Mouse (Mus musculus) T-helper 2 cell (primary cell): ENCODE data around the gene Plxnb1.

Experiments used
- in situ Hi-C: fragments of 300-600 bp; cut with MboI, MseI; formaldehyde crosslinking; loops from one replicate; pipeline ENCODE4 v1.15.1; 2025; ENCODE audit warnings: high pct_unique_total_duplicates

The Plxnb1 gene

GRCm38 (mm10) chr9:109095137-109095982 is at the start of gene Plxnb1:
Gene Plxnb1, plus strand, starts transcription at chr9:109095389.
- in situ Hi-C loops: no loop called here

- in situ Hi-C loops: no loop called here
These were observed 48.9 kb upstream of the Plxnb1 start for GRCm38 (mm10) chr9:109046306-109046705.

- in situ Hi-C loops: no loop called here
These were observed 45.9 kb upstream of the Plxnb1 start for GRCm38 (mm10) chr9:109049316-109049715.

- in situ Hi-C loops: loop anchor here (5.0 to 25.0 kb wide), 2 partner anchors 483 to 1513 kb away; partner anchors contain the start of genes Cyb561d2, Dalrd3, Ndufaf3 and Nprl2
These were observed 45.1 kb upstream of the Plxnb1 start for GRCm38 (mm10) chr9:109049996-109050673.

GRCm38 (mm10) chr9:109050674-109050997 is 44.6 kb upstream of the Plxnb1 start:
- in situ Hi-C loops: loop anchor here (5.0 to 25.0 kb wide), 2 partner anchors 483 to 1513 kb away; partner anchors contain the start of genes Cyb561d2, Dalrd3, Ndufaf3 and Nprl2

- in situ Hi-C loops: loop anchor here (5.0 to 25.0 kb wide), 2 partner anchors 484 to 1514 kb away; partner anchors contain the start of genes Cyb561d2, Dalrd3, Ndufaf3 and Nprl2
These were observed 44.1 kb upstream of the Plxnb1 start for GRCm38 (mm10) chr9:109051011-109051501.

- in situ Hi-C loops: loop anchor here (5.0 to 25.0 kb wide), 2 partner anchors 485 to 1515 kb away; partner anchors contain the start of genes Cyb561d2, Dalrd3, Ndufaf3 and Nprl2
These were observed 43.3 kb upstream of the Plxnb1 start for GRCm38 (mm10) chr9:109051651-109052489.

GRCm38 (mm10) chr9:109052490-109053260 is 42.5 kb upstream of the Plxnb1 start:
- in situ Hi-C loops: loop anchor here (5.0 to 25.0 kb wide), 2 partner anchors 485 to 1515 kb away; partner anchors contain the start of genes Cyb561d2, Dalrd3, Ndufaf3 and Nprl2

- in situ Hi-C loops: loop anchor here (5.0 to 25.0 kb wide), 2 partner anchors 486 to 1516 kb away; partner anchors contain the start of genes Cyb561d2, Dalrd3, Ndufaf3 and Nprl2
These were observed 41.8 kb upstream of the Plxnb1 start for GRCm38 (mm10) chr9:109053366-109053765.

GRCm38 (mm10) chr9:109053851-109054250 is 41.3 kb upstream of the Plxnb1 start:
- in situ Hi-C loops: loop anchor here (5.0 to 25.0 kb wide), 2 partner anchors 487 to 1517 kb away; partner anchors contain the start of genes Cyb561d2, Dalrd3, Ndufaf3 and Nprl2

- in situ Hi-C loops: loop anchor here (5.0 to 25.0 kb wide), 2 partner anchors 487 to 1517 kb away; partner anchors contain the start of genes Cyb561d2, Dalrd3, Ndufaf3 and Nprl2
These were observed 40.5 kb upstream of the Plxnb1 start for GRCm38 (mm10) chr9:109054712-109055111.

GRCm38 (mm10) chr9:109055271-109056030 is 39.7 kb upstream of the Plxnb1 start:
- in situ Hi-C loops: loop anchor here (25.0 kb wide), 1 partner anchor 1518 kb away; the partner anchor contains the start of genes Cyb561d2, Nprl2, Tmem115 and Zmynd10

GRCm38 (mm10) chr9:109056081-109056690 is 39.0 kb upstream of the Plxnb1 start:
- in situ Hi-C loops: loop anchor here (25.0 kb wide), 1 partner anchor 1519 kb away; the partner anchor contains the start of genes Cyb561d2, Nprl2, Tmem115 and Zmynd10

- in situ Hi-C loops: loop anchor here (25.0 kb wide), 1 partner anchor 1520 kb away; the partner anchor contains the start of genes Cyb561d2, Nprl2, Tmem115 and Zmynd10
These were observed 38.3 kb upstream of the Plxnb1 start for GRCm38 (mm10) chr9:109056916-109057315.

GRCm38 (mm10) chr9:109057543-109057942 is 37.6 kb upstream of the Plxnb1 start:
- in situ Hi-C loops: loop anchor here (25.0 kb wide), 1 partner anchor 1520 kb away; the partner anchor contains the start of genes Cyb561d2, Nprl2, Tmem115 and Zmynd10

GRCm38 (mm10) chr9:109058006-109058765 is 37.0 kb upstream of the Plxnb1 start:
- in situ Hi-C loops: loop anchor here (25.0 kb wide), 1 partner anchor 1521 kb away; the partner anchor contains the start of genes Cyb561d2, Nprl2, Tmem115 and Zmynd10
